Mouse (Mus musculus): ENCODE measurements at regions not wholly inside any gene's neighbourhood (a gene's known extent, or its start where the extent isn't known, plus 50 kb on each side); places are given as distances from the start of the nearest gene placed in this dataset.

GRCm38 (mm10) chr12:29014601-29015000, 263.0 kb downstream of the Eipr1 start:
- TF ChIP-seq CTCF (conservative IDR thresholded peaks at IDR 0.05; ENCODE audit: insufficient read depth, insufficient read length, low read depth, low read length) (no peak), POLR2A (IDR thresholded peaks at IDR 0.05; ENCODE audit: low read depth, low read length) (no peak)

All from kidney, adult 2 months (tissue).